Mouse (Mus musculus) C2C12 (cell line): ENCODE data around the gene Chga. TPM values are rescaled to one million over a fixed set of nuclear protein-coding genes. Genes with fewer than 3 reads are reported as not detected.

ENCODE experiments used
- H3K27me3 ChIP-seq: one replicate; pipeline ENCODE4 v1.6.1; 2011; ENCODE audit not compliant: control insufficient read depth, insufficient read depth, insufficient read length
- H3K36me3 ChIP-seq: one replicate; pipeline ENCODE4 v1.6.1; 2011; ENCODE audit not compliant: control insufficient read depth, insufficient read depth
- H3K4me3 ChIP-seq: one replicate; pipeline ENCODE4 v1.5.1; 2011; ENCODE audit warnings: mild to moderate bottlenecking, control low read depth; ENCODE audit not compliant: poor library complexity, insufficient read depth, severe bottlenecking
- H3K79me2 ChIP-seq: one replicate; pipeline ENCODE4 v1.6.1; 2011; ENCODE audit not compliant: control insufficient read depth, insufficient read depth
- H3K79me3 ChIP-seq: one replicate; pipeline ENCODE4 v1.6.1; 2011; ENCODE audit warnings: low read depth, control low read depth
- H3ac ChIP-seq: one replicate; pipeline ENCODE3; 2011; ENCODE audit warnings: low read depth; ENCODE audit not compliant: control insufficient read depth, insufficient read length
- CEBPB ChIP-seq: IDR thresholded peaks from one replicate; pipeline ENCODE4 v1.6.1; 2011; ENCODE audit warnings: low read depth, mild to moderate bottlenecking, control low read depth, moderate library complexity
- CTCF ChIP-seq: IDR thresholded peaks from one replicate; pipeline ENCODE4 v1.5.1; 2011; ENCODE audit not compliant: control insufficient read depth, insufficient read depth, insufficient read length
- FOSL1 ChIP-seq: IDR thresholded peaks from one replicate; pipeline ENCODE4 v1.8.0; 2011; ENCODE audit warnings: mild to moderate bottlenecking, low read length; ENCODE audit not compliant: poor library complexity, insufficient read depth, severe bottlenecking
- MAX ChIP-seq: IDR thresholded peaks from one replicate; pipeline ENCODE4 v1.6.1; 2011; ENCODE audit warnings: mild to moderate bottlenecking, control low read depth
- MYOD1 ChIP-seq: IDR thresholded peaks from one replicate; pipeline ENCODE4 v1.6.1; 2011; ENCODE audit warnings: low read depth; ENCODE audit not compliant: control insufficient read depth, insufficient read length
- MYOG ChIP-seq: IDR thresholded peaks from one replicate; pipeline ENCODE4 v1.6.1; 2011; ENCODE audit not compliant: control insufficient read depth, insufficient read length; ENCODE audit errors: extremely low read depth
- USF1 ChIP-seq: IDR thresholded peaks from one replicate; pipeline ENCODE4 v1.6.1; 2011; ENCODE audit warnings: low read depth, mild to moderate bottlenecking, control low read depth, moderate library complexity
- polyA plus RNA-seq: library from polyadenylated mRNA; unstranded; fragments of >200 nt; fragmentation: generic; extraction: Trizol; gene quantifications from one replicate; pipeline ENCODE4 v1.2.1, GENCODE M21; 2012; ENCODE audit warnings: missing spikeins

Chga gene
- polyA plus RNA-seq, 1 experiment = 0.01 TPM

- Histone ChIP-seq H3K79me3 (no peaks in the 10 kb centered on the region), H3K79me2 (no peaks in the 10 kb centered on the region), H3K36me3 (no peaks in the 10 kb centered on the region), H3K4me3 (no peak overlapping the region), H3ac (no peak overlapping the region), H3K27me3 (no peaks in the 10 kb centered on the region)
- no peak for TF ChIP-seq FOSL1
- TF ChIP-seq CTCF = no peak
- no peak for TF ChIP-seq MYOD1
- no peak for TF ChIP-seq MYOG
- TF ChIP-seq MAX = no peak
- TF ChIP-seq USF1 = no peak
- no peak for TF ChIP-seq CEBPB
Measured at GRCm38 (mm10) chr12:102613411-102613810, 58.6 kb downstream of the Chga start.

Other genes starting within 250 kb of the Chga start
- 56.9 TPM for gene Lgmn, start 115.2 kb upstream of the Chga start, polyA plus RNA-seq
- 7.3 TPM for gene Golga5, start 85.8 kb upstream of the Chga start, polyA plus RNA-seq
- 4.5 TPM for gene Itpk1, start 150.0 kb downstream of the Chga start, polyA plus RNA-seq
- 4.7 TPM for gene Moap1, start 188.7 kb downstream of the Chga start, polyA plus RNA-seq
- gene Tmem251, start 188.8 kb downstream of the Chga start, polyA plus RNA-seq = 4.5 TPM
- gene Gm28051, start 202.8 kb downstream of the Chga start, polyA plus RNA-seq = 0.13 TPM
- 8.9 TPM for gene Gon7, start 202.8 kb downstream of the Chga start, polyA plus RNA-seq
- 20.6 TPM for gene Ubr7, start 203.0 kb downstream of the Chga start, polyA plus RNA-seq
- 6.0 TPM for gene Gm20604, start 203.7 kb downstream of the Chga start, polyA plus RNA-seq